Mouse (Mus musculus): Measurements from ENCODE around the gene Gm43302. TPM values are rescaled to one million over a fixed set of nuclear protein-coding genes. Genes with fewer than 3 reads are reported as not detected.
"Not testable (repeated sequence)": the region's sequence is repeated elsewhere in the genome, so short reads cannot be mapped to it uniquely, and the experiment has no call there.

Gm43302 gene
- under 1 TPM in 1 of 2 experiments, not detected in 1; 0.09 TPM for total RNA-seq (2021)

DNA sequence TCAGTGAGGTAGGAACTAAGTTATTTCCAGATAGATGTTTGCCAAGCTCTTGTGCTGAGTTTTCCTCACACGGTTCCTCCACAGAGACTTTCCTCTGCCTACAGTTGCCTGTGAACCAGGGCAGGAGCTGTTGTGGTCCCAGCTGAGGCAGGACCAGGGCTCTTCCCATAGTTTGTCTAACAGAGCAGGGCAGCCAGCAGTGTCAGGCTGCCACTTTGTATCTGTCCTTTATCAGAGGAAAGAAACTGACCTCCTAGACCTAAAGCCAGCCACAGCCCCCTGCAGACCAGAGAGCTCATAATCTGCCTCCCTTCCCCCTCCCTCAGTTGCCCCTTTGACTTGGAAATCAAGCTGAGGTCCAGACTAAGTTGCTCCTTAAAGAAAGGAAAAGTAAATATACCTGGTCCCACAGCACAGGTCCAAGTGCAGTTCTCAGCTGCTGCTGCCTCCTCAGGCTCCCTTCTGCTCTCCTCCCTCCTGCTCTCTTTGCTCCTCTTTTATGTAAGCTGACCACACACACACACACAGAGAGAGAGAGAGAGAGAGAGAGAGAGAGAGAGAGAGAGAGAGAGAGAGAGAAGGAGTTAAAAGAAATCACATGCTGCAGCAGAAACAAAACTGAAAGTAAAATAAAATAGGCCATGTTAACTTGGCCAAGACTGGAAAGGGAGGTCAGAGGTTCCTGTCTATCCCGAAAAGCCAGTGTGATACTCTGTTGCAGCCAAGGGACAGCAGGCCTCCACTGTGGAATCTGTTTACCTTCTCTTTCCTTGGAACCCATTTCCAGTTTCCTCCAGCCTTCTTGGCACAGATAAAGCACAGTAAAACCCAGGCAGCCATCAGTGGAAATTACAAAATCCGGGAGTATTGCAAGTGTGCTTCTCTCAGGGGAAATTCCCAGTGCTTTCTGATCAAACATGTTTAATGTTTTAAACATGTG is at the start of gene Gm43302, which contains the start of gene Gbp6:
Gm43302 (minus strand) TSS at position 470 of the 940 bp plus-strand sequence.
Gbp6 (minus strand) TSS at position 473 of the 940 bp plus-strand sequence.
- not testable (repeated sequence) for DNase-seq (ENCODE audit: extremely low spot score in 1 of 2, low spot score in 1 of 2)

GRCm38 (mm10) chr5:105341281-105341680 is 47.8 kb upstream of the Gm43302 start:
- DNase-seq (ENCODE audit: extremely low spot score in 1 of 2, low spot score in 1 of 2) = no peak

DNA sequence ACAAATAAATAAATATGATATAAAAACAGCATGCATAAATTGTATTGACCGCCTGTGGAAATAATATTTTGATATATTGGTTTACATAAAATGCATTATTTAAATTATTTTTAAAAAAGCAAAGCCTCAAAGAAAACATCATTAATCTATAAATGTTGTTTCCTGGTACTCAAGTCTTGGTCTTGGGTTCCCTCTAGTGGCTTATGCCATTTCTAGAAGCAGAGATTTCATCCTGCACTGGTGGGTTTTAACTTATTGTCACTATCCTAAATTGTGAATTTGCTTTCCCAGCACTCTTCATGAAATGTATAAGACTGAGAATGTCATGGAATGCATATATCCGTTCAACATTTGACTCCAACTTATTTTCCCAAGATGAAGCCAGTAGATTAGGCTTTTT is 29.0 kb upstream of the Gm43302 start:
- no peak for DNase-seq (ENCODE audit: extremely low spot score in 1 of 2, low spot score in 1 of 2)

DNA sequence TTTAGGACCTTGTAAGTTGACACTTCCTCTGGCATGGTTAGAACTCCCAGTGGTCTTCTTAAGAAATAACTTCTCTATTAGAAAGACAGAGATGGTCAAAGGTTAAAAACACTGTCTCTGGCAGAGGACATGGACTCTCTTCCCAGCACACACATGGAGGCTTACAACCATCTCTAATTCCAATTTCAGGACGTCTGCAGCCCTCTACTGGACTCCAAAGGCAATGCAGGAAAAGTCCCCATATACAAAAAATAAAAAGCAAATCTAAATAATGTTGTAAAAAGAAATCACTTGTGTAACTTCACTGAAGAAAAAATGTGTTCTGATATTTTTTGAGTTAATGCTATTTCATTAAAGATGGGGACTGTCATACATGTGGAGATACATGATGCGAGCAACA is 17.4 kb upstream of the Gm43302 start:
- no peak for DNase-seq (ENCODE audit: extremely low spot score in 1 of 2, low spot score in 1 of 2)

- not testable (repeated sequence) for DNase-seq (ENCODE audit: extremely low spot score in 1 of 2, low spot score in 1 of 2)
Measured at GRCm38 (mm10) chr5:105309148-105309547, 15.7 kb upstream of the Gm43302 start.

GRCm38 (mm10) chr5:105306946-105307345 is 13.5 kb upstream of the Gm43302 start:
- not testable (repeated sequence) for DNase-seq (ENCODE audit: extremely low spot score in 1 of 2, low spot score in 1 of 2)

- no peak for DNase-seq (ENCODE audit: extremely low spot score in 1 of 2, low spot score in 1 of 2)
Measured at GRCm38 (mm10) chr5:105306159-105306581, 12.7 kb upstream of the Gm43302 start.

DNA sequence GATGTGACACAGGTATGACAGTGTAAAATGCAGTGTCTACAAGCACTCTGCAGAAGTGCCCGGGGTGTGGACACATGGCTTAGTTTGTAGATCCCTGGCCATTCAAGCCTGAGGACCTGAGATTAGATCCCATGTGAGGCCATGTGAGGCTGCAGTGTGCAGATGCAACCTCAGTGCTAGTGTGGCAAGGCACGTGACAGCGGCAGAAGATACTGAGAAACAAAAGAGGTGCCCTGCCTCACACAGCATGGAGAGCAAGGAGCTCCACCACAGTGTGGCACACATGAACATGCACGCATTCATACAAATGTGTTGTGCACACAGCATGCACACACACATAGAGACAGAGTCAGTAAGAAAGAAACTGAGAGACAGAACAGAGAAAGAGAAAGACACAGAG is 12.2 kb upstream of the Gm43302 start:
- not testable (repeated sequence) for DNase-seq (ENCODE audit: extremely low spot score in 1 of 2, low spot score in 1 of 2)

- no peak for DNase-seq (ENCODE audit: extremely low spot score in 1 of 2, low spot score in 1 of 2)
Measured at GRCm38 (mm10) chr5:105301963-105302362, 8.5 kb upstream of the Gm43302 start.

DNA sequence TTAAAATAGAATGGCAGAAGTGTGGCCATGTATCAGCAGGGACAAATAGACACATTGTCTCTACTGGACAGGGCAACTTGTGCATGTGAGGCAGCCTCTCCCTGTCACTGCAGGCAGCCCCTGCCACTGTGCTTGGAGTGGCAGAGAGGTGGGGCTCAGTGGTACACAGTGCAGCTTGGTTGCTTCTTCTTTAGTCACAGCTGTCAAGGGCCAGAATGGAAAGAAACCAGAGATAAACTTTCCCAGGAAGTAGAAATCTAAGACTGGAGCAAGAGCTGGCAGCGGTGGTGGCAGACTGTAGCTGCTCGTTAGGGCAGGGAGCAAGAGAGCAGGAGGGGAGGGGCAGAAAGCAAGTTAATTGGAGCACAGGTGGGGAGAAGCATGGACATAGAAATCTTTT is 8.0 kb upstream of the Gm43302 start:
- no peak for DNase-seq (ENCODE audit: extremely low spot score in 1 of 2, low spot score in 1 of 2)

DNA sequence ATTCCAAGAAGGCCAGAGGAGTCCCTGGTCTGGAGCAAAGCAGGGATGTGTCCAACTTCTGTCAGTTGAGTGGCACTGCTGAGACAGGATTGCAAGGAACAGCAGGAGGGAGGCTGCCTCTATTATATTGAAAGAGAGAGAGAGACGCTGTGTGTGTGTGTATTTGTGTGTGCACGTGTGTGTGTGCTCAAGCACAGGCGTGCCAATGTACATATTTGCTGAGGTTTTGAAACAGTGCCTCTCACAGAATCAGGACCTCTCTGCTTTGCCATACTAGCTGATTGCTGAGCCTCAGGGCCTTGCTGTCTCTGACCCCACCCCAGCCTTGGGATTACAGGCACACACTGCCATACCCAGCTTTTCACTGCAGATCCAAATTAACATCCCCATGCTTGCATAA is 2.3 kb upstream of the Gm43302 start:
- no peak for DNase-seq (ENCODE audit: extremely low spot score in 1 of 2, low spot score in 1 of 2)

DNA sequence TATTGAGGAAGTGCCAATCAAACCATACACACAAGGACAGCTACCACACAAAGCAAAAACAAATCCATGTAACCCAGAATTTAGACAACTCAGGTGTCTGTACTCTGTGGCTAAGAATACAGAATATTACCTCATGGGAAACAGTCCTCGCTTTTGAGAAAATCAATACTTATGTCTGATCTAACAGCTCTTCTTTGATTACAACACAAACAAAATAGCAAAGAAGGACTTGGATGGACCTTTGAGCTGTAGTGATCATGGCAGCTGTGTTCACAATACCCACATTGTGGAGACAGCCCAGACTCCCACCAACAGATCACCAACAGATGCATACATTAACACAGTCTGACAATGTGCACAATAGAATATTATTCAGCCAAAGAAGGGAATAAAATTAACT is 1.0 kb downstream of the Gm43302 start:
- no peak for DNase-seq (ENCODE audit: extremely low spot score in 1 of 2, low spot score in 1 of 2)

GRCm38 (mm10) chr5:105290921-105291320 is 2.6 kb downstream of the Gm43302 start:
- not testable (repeated sequence) for DNase-seq (ENCODE audit: extremely low spot score in 1 of 2, low spot score in 1 of 2)

DNA sequence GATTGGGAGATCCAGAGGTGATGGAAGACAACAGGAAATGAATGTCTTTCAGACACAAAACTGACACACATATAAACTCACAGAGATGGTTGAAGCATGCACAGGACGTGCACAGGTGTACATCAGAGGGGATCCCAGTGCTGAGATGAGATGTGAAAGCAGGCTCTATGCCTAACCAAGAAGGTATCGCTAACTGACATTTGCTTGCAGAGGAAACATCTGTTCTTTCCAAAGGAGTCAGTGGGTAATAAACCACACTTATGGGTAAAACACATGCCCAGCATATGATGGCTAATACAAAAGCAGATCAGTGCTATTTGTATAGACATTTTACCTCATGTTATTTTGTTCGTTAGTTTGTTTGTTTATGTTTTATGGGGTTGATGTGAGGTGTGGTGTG is 32.8 kb downstream of the Gm43302 start:
- not testable (repeated sequence) for DNase-seq (ENCODE audit: extremely low spot score in 1 of 2, low spot score in 1 of 2)

GRCm38 (mm10) chr5:105252491-105252890 is 41.0 kb downstream of the Gm43302 start:
- DNase-seq (ENCODE audit: extremely low spot score in 1 of 2, low spot score in 1 of 2) = no peak

DNA sequence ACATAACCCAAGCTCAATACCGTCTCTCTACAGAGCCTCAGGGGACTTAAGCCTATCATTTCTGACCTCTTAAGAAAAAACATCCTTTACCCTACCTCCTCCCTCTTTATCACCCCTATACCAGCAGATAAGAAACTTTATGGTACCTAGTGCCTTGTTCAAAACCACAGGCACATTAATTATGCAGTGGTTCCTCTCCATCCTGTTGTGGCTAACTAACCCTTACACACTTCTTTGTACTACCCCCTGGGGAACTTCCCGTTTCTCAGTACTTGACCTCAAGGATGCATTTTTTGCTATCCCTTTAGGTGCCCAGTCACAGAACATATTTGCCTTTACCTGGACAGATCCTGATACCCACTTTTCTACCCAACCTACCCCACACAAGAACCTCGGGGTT is 48.8 kb downstream of the Gm43302 start:
- DNase-seq (ENCODE audit: extremely low spot score in 1 of 2, low spot score in 1 of 2) = not testable (repeated sequence)

DNA sequence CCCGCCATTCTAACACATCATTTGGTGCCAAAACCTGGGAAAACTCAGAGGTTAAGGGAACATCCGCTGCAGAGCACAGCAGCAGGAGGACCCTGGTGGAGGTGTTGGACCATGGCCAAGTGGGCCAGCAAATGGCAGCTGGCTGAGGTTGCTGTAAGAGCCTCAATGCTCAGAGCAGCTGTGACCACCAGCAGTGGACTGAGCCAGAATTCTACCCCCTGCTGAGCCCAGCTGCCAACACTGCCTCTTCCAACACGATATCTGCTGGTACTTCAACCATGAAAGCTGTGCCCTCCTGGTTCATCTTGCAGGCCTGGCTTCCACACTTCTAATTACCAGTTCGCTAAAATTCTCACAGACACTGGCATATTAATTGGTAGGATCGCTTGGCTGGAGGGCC is 52.5 kb downstream of the Gm43302 start:
- DNase-seq (ENCODE audit: extremely low spot score in 1 of 2, low spot score in 1 of 2) = not testable (repeated sequence)

- not testable (repeated sequence) for DNase-seq (ENCODE audit: extremely low spot score in 1 of 2, low spot score in 1 of 2)
Measured at GRCm38 (mm10) chr5:105239483-105240047, 53.9 kb downstream of the Gm43302 start, which contains the start of gene Gbp10. Gene Gbp10, minus strand, starts transcription at chr5:105239533.

DNA sequence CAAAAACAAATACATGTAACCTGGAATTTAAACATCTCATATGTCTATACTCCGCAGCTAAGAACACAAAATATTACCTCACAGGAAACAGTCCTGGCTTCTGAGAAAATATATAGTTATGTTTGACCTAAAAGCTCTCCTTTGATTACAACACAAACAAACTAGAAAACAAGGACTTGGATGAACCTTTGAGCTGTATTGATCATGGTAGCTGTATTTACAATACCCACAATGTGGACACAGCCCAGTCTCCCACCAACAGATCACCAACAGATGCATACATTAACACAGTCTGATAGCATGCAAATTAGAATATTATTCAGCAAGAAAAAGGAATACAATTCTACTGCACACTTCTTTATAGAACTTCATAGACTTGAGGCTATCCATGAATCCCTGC is 55.1 kb downstream of the Gm43302 start:
- not testable (repeated sequence) for DNase-seq (ENCODE audit: extremely low spot score in 1 of 2, low spot score in 1 of 2)

DNA sequence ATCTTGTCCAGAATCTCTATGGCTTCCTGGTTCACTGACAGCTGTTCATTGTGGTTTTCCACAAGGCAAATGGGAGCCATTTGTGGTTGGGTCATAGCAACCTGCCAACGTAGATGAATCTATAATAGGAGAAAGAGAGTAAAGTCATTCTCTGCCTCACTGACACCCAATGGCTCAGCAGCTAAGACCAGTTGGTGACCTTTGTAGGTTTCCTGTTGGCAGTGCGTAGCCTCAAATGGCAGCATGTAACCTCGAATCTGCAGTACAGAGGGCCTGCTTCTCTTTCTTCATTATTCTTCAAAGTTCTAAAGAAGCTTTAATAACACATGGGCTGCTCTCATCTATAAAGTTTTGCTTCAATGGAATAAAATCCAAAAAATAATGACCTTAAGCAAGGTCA is 57.5 kb downstream of the Gm43302 start:
- not testable (repeated sequence) for DNase-seq (ENCODE audit: extremely low spot score in 1 of 2, low spot score in 1 of 2)

DNA sequence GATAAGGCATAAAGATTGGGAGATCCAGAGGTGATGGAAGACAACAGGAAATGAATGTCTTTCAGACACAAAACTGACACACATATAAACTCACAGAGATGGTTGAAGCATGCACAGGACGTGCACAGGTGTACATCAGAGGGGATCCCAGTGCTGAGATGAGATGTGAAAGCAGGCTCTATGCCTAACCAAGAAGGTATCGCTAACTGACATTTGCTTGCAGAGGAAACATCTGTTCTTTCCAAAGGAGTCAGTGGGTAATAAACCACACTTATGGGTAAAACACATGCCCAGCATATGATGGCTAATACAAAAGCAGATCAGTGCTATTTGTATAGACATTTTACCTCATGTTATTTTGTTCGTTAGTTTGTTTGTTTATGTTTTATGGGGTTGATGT is 84.5 kb downstream of the Gm43302 start:
- DNase-seq (ENCODE audit: extremely low spot score in 1 of 2, low spot score in 1 of 2) = not testable (repeated sequence)

All from layer of hippocampus, postnatal 25 days (tissue).